Mouse (Mus musculus) liver, postnatal 0 days (tissue): ENCODE measurements around the gene Tmprss6.

Experiments used
- CTCF ChIP-seq: sonication (generic); IDR thresholded peaks from 2 replicates; pipeline ENCODE4 v1.5.1; 2016; ENCODE audit warnings: antibody characterized with exemption, low read depth
- EP300 ChIP-seq: IDR thresholded peaks from 2 replicates; pipeline ENCODE4 v1.6.1; 2016; ENCODE audit warnings: antibody characterized with exemption, low read depth, mild to moderate bottlenecking

DNA sequence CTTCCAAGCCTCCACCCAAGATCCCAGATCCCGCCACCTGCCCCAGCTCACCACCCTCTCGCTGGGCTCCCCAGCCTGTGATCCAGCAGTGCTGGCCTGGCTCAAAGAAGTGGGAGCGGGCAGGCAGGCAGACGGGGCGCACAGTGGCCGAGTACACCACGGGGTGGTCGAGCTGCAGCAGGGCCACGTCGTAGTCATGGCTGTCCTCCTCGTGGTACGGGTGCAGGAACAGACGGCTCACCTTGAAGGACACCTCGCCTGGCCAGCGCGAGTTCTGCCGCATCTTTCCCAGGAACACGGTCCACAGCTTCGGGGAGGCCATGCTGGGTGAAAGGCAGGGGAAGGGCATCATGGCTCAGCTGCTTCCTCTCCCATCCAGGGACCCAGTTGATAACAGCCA, 26.2 kb downstream of the Tmprss6 start:
- TF ChIP-seq CTCF (no peak), EP300 (no peak)
